Mouse (Mus musculus) thymus, adult 2 months (tissue): ENCODE measurements at regions not wholly inside any gene's neighbourhood (a gene's known extent, or its start where the extent isn't known, plus 50 kb on each side); places are given as distances from the start of the nearest gene placed in this dataset.

Experiments used
- CTCF ChIP-seq: fragments of 200-500 bp; IDR thresholded peaks from 2 replicates; pipeline ENCODE4 v1.5.1; 2012; ENCODE audit warnings: mild to moderate bottlenecking, control low read depth, low read length, moderate library complexity, borderline replicate concordance; ENCODE audit not compliant: control insufficient read depth, poor library complexity, insufficient read depth; ENCODE audit errors: extremely low read depth
- POLR2A ChIP-seq: fragments of 200-500 bp; IDR thresholded peaks from 2 replicates; pipeline ENCODE4 v1.6.1; 2012; ENCODE audit warnings: mild to moderate bottlenecking, low read length, control low read depth, moderate library complexity; ENCODE audit not compliant: control insufficient read depth, poor library complexity, insufficient read depth; ENCODE audit errors: extremely low read depth

DNA sequence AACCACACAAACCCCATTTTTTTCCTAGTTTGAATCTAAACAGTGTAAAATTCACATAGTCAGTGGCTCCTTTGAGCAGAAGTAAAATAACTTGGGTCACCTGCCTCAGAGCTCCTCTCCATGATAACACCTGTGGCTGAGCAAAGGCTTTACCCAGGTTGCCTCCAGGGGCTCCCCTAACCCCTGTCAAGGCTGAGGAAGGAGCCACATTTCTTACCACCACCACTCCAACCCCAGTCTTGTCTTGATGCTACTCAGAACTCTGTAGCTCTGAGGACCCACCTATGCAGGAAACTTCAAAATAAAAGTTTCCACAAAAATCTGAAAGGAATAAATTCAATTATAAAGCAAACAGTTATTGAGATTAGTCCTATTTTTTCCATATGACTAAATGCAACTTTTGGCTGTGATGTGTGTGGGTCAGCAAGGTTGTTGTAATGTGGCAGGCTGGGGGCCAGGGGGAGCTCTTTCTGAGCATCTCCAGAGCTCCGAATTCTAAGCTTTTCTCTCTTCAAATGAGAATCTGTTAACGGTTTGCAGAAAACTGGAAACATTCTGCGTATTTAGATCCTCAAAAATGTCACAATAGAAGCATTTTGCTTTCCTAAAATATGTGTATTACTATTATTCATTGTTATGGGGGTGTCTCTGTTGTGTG is 159.0 kb upstream of the Dusp10 start:
- no peak for TF ChIP-seq CTCF
- TF ChIP-seq POLR2A, result no peak
